Mouse (Mus musculus) megakaryocyte, adult 5-6 weeks (primary cell): Measurements from ENCODE around the gene Tcl1b4. TPM values are rescaled to one million over a fixed set of nuclear protein-coding genes. Genes with fewer than 3 reads are reported as not detected.

Experiments used
- ATAC-seq: 2 replicates; pipeline ENCODE4 v1.8.0; 2016; ENCODE audit warnings: mild to moderate bottlenecking, inconsistent platforms; ENCODE audit not compliant: poor library complexity, severe bottlenecking
- total RNA-seq, 2 experiments: library from RNA; stranded (forward) in 1 of 2; stranded (reverse) in 1 of 2; fragments of 153-499, 151-499 nt in 1 of 2; fragments of 221-1000, 200-1000 nt in 1 of 2; gene quantifications; 2 replicates each; pipeline versions ENCODE4 v1.2.3 to v1.2.4; 2015 to 2017

Tcl1b4 gene
- total RNA-seq, 2 experiments from 2014 or later = not detected

DNA sequence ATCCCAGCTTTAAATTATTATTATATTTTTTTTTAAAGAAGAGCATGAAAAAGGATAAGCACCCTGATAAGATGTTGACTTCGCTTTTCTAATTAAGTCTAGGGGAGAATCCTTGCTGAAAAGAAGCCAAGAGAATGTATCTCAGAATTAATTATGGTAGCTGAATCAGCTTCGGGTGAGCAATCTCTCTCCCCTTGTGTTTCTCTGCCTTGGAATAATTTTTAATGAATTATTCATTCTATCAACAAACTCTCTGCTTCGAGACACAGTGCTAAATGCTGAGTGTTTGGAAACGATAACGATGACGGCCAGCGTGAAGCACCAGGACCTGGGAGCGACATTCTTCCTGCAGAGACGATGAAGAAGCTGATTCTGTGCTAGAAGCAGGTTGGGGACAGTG is 37.3 kb downstream of the Tcl1b4 start:
- no peak for ATAC-seq

DNA sequence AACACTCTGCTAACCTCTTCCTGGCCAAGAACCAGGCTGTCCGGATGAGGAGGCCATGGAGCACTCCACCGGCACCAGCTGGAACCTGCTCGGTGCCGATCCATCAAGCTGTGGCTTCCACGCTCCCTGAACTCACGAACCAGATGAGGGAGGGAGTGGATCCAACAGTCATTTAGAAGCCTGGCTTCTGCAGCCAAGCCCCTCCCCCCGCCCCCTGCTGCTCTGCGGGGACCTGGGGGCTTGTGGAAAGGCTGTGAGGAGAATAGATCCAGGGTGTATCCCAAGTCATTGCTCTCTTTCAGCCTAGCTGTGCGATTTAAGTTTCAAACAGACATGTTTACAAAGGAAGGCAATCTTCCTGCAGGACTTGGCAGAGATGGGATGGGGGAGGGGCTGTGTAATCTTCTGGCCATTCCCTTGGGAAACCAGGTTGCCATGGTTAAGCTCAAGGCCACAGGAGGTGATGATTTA is 47.0 kb downstream of the Tcl1b4 start:
- no peak for ATAC-seq

DNA sequence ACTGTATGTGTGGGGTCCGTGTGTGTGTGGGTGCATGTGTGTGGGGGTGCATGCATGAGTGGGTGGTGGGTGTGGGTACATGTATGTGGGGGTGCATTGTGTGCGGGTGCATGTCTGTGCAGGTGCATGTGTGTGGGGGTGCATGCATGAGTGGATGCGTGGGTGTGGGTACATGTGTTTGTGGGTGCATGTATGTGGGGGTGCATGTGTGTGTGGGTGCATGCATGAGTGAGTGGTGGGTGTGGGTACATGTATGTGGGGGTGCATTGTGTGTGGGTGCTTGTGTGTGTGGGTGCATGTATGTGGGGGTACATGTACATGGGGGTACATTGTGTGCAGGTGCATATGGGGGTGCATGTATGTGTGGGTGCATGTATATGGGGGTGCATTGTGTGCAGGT is 52.0 kb downstream of the Tcl1b4 start:
- ATAC-seq = no peak

Other genes starting within 250 kb of the Tcl1b4 start
- gene Syne3, start 192.1 kb upstream of the Tcl1b4 start, total RNA-seq (2015) = 14.1 and 17.8 TPM in 2 replicates
- 26.9 and 28.4 TPM in 2 replicates for gene Syne3, start 192.1 kb upstream of the Tcl1b4 start, total RNA-seq (2017)
- gene Glrx5, start 169.3 kb upstream of the Tcl1b4 start, total RNA-seq (2015) = 24.8 and 35.1 TPM in 2 replicates
- gene Glrx5, start 169.3 kb upstream of the Tcl1b4 start, total RNA-seq (2017) = 10.0 and 10.7 TPM in 2 replicates
- gene Tcl1b2, start 55.9 kb upstream of the Tcl1b4 start, total RNA-seq (2015) = not detected in 2 replicates
- gene Tcl1b2, start 55.9 kb upstream of the Tcl1b4 start, total RNA-seq (2017) = not detected in 2 replicates
- not detected in 2 replicates for gene Tcl1b1, start 42.3 kb upstream of the Tcl1b4 start, total RNA-seq (2015)
- not detected in 2 replicates for gene Tcl1b1, start 42.3 kb upstream of the Tcl1b4 start, total RNA-seq (2017)
- not detected in 2 replicates for gene Tcl1b5, start 25.6 kb upstream of the Tcl1b4 start, total RNA-seq (2015)
- gene Tcl1b5, start 25.6 kb upstream of the Tcl1b4 start, total RNA-seq (2017) = not detected in 2 replicates
- gene Tcl1b3, start 10.9 kb upstream of the Tcl1b4 start, total RNA-seq (2015) = not detected in 2 replicates
- not detected in 2 replicates for gene Tcl1b3, start 10.9 kb upstream of the Tcl1b4 start, total RNA-seq (2017)
- gene Tcl1, start 20.8 kb downstream of the Tcl1b4 start, total RNA-seq (2015) = not detected in 2 replicates
- gene Tcl1, start 20.8 kb downstream of the Tcl1b4 start, total RNA-seq (2017) = not detected in 2 replicates
- gene Tunar, start 131.9 kb downstream of the Tcl1b4 start, total RNA-seq (2015) = not detected in 2 replicates
- not detected in 2 replicates for gene Tunar, start 131.9 kb downstream of the Tcl1b4 start, total RNA-seq (2017)